Mouse (Mus musculus) liver, embryonic 14.5 days (tissue): Measurements from ENCODE around the gene Arid1a. TPM values are rescaled to one million over a fixed set of nuclear protein-coding genes. Genes with fewer than 3 reads are reported as not detected.

Experiments used
- ATAC-seq: fragments of 200-750 bp; cut with Nextera tagmentation; 2 replicates; pipeline ENCODE4 v1.8.0; 2017; ENCODE audit warnings: moderate number of reproducible peaks, mild to moderate bottlenecking, moderate library complexity; ENCODE audit not compliant: insufficient read depth
- DNase-seq, 3 experiments: peaks; one replicate each; pipeline ENCODE4 v3.0.0-alpha.2; 2012 to 2013; ENCODE audit warnings: low read depth in 3 of 3, low spot score in 3 of 3
- H3K27ac ChIP-seq: fragments of 300-500 bp; sonication (generic); 2 replicates; pipeline ENCODE4 v1.5.1; 2014; ENCODE audit warnings: moderate library complexity, mild to moderate bottlenecking, control low read depth, inconsistent platforms
- H3K27me3 ChIP-seq: fragments of 300-500 bp; sonication (generic); 2 replicates; pipeline ENCODE4 v1.6.1; 2014; ENCODE audit warnings: mild to moderate bottlenecking, low read length, moderate library complexity; ENCODE audit not compliant: control insufficient read depth, insufficient read depth
- H3K36me3 ChIP-seq: fragments of 300-500 bp; sonication (generic); replicated peaks from 2 replicates; pipeline ENCODE4 v1.6.1; 2014; ENCODE audit warnings: low read depth; ENCODE audit not compliant: control insufficient read depth, insufficient read depth
- H3K4me1 ChIP-seq, 2 experiments: fragments of 200-500 bp in 1 of 2; fragments of 300-500 bp in 1 of 2; sonication (generic) in 1 of 2; replicated peaks; 2 replicates each; pipeline ENCODE4 v1.6.1; 2012 to 2014; ENCODE audit warnings: antibody characterized with exemption in 1 of 2, inconsistent platforms in 1 of 2, low read length in 1 of 2; ENCODE audit not compliant: control insufficient read depth in 2 of 2, insufficient read depth in 2 of 2
- H3K4me2 ChIP-seq: fragments of 300-500 bp; sonication (generic); 2 replicates; pipeline ENCODE4 v1.6.1; 2014; ENCODE audit warnings: low read depth, mild to moderate bottlenecking, control low read depth, moderate library complexity
- H3K4me3 ChIP-seq, 2 experiments: fragments of 200-500 bp in 1 of 2; fragments of 300-500 bp in 1 of 2; sonication (generic) in 1 of 2; 2 replicates each; pipeline ENCODE4 v1.5.1; 2012 to 2014; ENCODE audit warnings: low read depth in 2 of 2, low read length in 2 of 2, mild to moderate bottlenecking in 2 of 2, control low read depth in 1 of 2, inconsistent platforms in 1 of 2, moderate library complexity in 1 of 2; ENCODE audit not compliant: insufficient read depth in 1 of 2
- H3K9ac ChIP-seq: fragments of 300-500 bp; sonication (generic); replicated peaks from 2 replicates; pipeline ENCODE4 v1.6.1; 2014; ENCODE audit warnings: mild to moderate bottlenecking, control low read depth, moderate library complexity
- H3K9me3 ChIP-seq: fragments of 300-500 bp; sonication (generic); 2 replicates; pipeline ENCODE4 v1.6.1; 2016; ENCODE audit warnings: low read length, mixed read lengths; ENCODE audit not compliant: control insufficient read depth
- CTCF ChIP-seq: IDR thresholded peaks from 2 replicates; pipeline ENCODE4 v1.5.1; 2016; ENCODE audit warnings: antibody characterized with exemption, low read depth, control low read depth
- EP300 ChIP-seq: IDR thresholded peaks from 2 replicates; pipeline ENCODE4 v1.6.1; 2016; ENCODE audit warnings: antibody characterized with exemption, low read depth
- WGBS: fragments of 180-500 bp; shearing (Covaris S2); extraction: QIAGEN DNeasy Blood & Tissue Kit; methylation state at CpG from one replicate; pipeline ENCODE4 v1.1.7; 2014; ENCODE audit not compliant: insufficient replicate concordance; 5-methylcytosine and 5-hydroxymethylcytosine counted together
- polyA plus RNA-seq, 2 experiments: library from polyadenylated mRNA; depleted of rRNA in 1 of 2; stranded (reverse) in 1 of 2; unstranded in 1 of 2; fragments of >200 nt; fragmentation: Nextera tagmentation in 1 of 2; extraction: Ambion mirVana in 1 of 2; gene quantifications; 2 replicates each; pipeline versions ENCODE4 v1.2.1 to v1.2.3; 2012 to 2014

Arid1a gene
- polyA plus RNA-seq, 2 experiments: 7.4 to 11.9 TPM

- TF ChIP-seq CTCF: no peak
- no peak for TF ChIP-seq EP300
- H3K4me3 ChIP-seq: no peak overlapping the region
- WGBS: 63% methylated on average over 3 of the region's 3 CpGs
- DNase-seq: no peak
- H3K36me3 ChIP-seq: no peaks in the 10 kb centered on the region
- no peaks in the 10 kb centered on the region for H3K9me3 ChIP-seq
- peaks cover 15 to 23% of the 10 kb centered on the region in 2 experiments for H3K4me1 ChIP-seq
- no peaks in the 10 kb centered on the region for H3K27me3 ChIP-seq
- no peak overlapping the region for H3K27ac ChIP-seq
- no peak for ATAC-seq
- no peak overlapping the region for H3K4me2 ChIP-seq
- no peak overlapping the region for H3K9ac ChIP-seq
Observed at GRCm38 (mm10) chr4:133668537-133668936, 88.0 kb downstream of the Arid1a start.

DNA sequence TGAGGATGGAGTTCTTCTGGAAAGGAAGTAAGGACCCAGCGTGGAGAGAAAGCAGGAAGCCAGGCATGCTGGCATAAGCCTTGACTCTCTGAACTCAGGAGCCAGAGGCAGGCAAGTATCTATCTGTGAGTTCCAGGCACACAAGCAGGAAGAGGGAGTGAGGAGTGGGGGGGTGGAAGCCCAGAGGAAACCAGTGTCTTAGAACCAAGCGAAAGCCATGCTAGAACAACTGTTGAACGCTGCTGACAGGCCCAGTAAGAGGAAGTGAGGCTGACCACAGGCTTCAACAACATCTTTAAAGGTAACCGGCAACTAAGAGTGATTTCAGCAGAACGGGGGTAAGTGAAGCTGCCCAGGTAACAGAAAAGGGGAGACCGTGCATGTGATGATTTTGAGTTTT is 90.4 kb downstream of the Arid1a start:
- ATAC-seq (no peak), DNase-seq (no peak)
- Histone ChIP-seq H3K4me2 (no peak overlapping the region), H3K9ac (no peak overlapping the region), H3K27ac (no peak overlapping the region), H3K36me3 (no peaks in the 10 kb centered on the region), H3K4me1 (peaks cover 5 to 11% of the 10 kb centered on the region in 2 experiments), H3K4me3 (no peak overlapping the region), H3K9me3 (no peaks in the 10 kb centered on the region), H3K27me3 (no peaks in the 10 kb centered on the region)
- WGBS: 31% methylated on average over 6 of the region's 6 CpGs
- TF ChIP-seq CTCF (no peak), EP300 (no peak)

DNA sequence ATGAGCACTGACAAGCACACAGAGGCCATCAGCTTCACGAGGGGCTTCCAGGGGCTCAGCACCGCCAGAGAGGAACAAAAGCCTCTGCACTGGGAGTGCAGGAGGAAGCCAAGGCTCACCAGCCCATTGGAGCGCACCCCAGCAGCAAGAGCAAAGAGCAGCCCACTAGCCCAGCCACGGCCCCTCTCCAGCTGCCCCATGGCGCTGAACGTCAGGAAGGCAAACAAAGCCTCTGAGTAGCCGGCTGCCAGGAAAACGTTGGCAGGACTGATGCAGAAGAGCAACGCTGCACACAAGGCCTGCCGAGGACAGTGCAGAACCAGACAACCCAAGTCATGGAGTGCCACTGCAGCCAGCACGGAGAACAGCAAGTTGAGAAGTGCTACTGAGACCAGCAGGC is 91.5 kb downstream of the Arid1a start:
- Histone ChIP-seq H3K4me2 (no peak overlapping the region), H3K27ac (no peak overlapping the region), H3K9ac (no peak overlapping the region), H3K27me3 (no peaks in the 10 kb centered on the region), H3K4me1 (peaks cover 2 to 10% of the 10 kb centered on the region in 2 experiments; a peak in 2 of 4 replicates), H3K4me3 (no peak overlapping the region), H3K9me3 (no peaks in the 10 kb centered on the region), H3K36me3 (no peaks in the 10 kb centered on the region)
- ATAC-seq (no peak), DNase-seq (no peak)
- 55% methylated on average over 11 of the region's 11 CpGs for WGBS
- TF ChIP-seq CTCF (no peak), EP300 (no peak)

DNA sequence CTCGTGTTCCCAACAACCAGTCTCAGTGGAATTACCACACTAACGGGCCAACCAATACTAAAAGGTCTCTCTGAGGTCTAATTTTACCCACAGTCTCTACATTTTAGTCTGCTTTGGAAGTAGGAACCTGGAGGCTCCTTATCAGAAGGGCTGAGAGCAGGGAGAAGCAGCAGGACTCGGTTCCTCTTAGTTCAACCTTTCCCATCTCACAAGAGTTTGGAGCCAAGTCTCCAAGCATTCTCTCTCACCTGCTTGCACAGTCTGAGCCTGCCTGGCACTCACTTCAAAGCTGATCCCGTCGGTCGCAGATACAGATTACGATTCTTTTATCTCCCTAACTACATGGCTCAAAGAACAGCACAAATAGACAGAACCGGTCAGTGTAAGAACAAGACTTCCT is 93.6 kb downstream of the Arid1a start:
- H3K4me2 ChIP-seq: no peak overlapping the region

GRCm38 (mm10) chr4:133662421-133662820 is 94.1 kb downstream of the Arid1a start:
- H3K36me3 ChIP-seq: no peaks in the 10 kb centered on the region
- H3K9ac ChIP-seq: no peak overlapping the region
- DNase-seq (no peak), ATAC-seq (no peak)
- no peak overlapping the region for H3K27ac ChIP-seq
- no peaks in the 10 kb centered on the region for H3K9me3 ChIP-seq
- TF ChIP-seq CTCF (no peak), EP300 (no peak)
- peaks cover 4 to 21% of the 10 kb centered on the region in 2 experiments; a peak in 3 of 4 replicates for H3K4me1 ChIP-seq
- H3K4me2 ChIP-seq: no peak overlapping the region
- no peak overlapping the region for H3K4me3 ChIP-seq
- no peaks in the 10 kb centered on the region for H3K27me3 ChIP-seq
- WGBS: 79% methylated on average over 8 of the region's 8 CpGs

More for the DNA sequence above, 93.6 kb downstream of the Arid1a start:
- no peak for TF ChIP-seq CTCF
- no peak for TF ChIP-seq EP300
- H3K36me3 ChIP-seq: no peaks in the 10 kb centered on the region
- no peak overlapping the region for H3K4me3 ChIP-seq
- WGBS: 64% methylated on average over 8 of the region's 8 CpGs
- H3K27me3 ChIP-seq: no peaks in the 10 kb centered on the region
- no peak overlapping the region for H3K27ac ChIP-seq
- peaks cover 4 to 21% of the 10 kb centered on the region in 2 experiments; a peak in 3 of 4 replicates for H3K4me1 ChIP-seq
- no peaks in the 10 kb centered on the region for H3K9me3 ChIP-seq
- no peak overlapping the region for H3K9ac ChIP-seq
- no peak for DNase-seq
- ATAC-seq: no peak
